Comparison of ENCODE assay signal across 8 mouse cellular contexts in the genomic region with DNA sequence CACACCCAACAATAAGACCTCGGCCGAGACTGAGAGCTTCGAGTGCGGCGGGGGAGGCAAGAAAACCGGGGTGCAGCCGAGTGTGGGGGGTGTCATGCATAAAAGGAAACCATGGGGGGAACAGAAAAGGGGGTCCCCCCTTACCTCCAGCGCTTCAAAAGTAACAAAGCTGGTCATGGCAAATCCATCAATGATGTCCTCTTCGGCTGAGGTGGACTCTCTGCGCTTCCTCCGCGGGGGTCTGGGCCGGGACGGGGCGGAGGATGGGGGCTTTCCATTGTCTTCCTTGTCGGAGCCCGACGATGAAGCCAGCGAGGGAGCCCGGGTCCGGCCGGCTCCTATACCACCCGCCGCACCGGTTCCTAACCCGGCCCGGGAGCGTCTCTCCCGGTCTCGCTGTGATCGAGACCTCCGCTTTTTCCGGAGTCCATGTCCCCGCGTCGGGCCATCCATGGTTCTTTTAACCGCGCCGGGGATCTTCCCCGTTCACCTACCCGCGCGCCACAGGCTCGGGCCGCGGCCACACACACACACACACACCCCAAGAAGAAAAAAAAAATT. TPM values are rescaled to one million over a fixed set of nuclear protein-coding genes. Genes with fewer than 3 reads are reported as not detected.
DNase-seq lines count a peak whose midpoint lies in the region; ATAC-seq lines count a peak whose summit lies in the region.

No protein-coding gene starts in this region.

- no peaks in the 10 kb centered on the region for H3K36me3 ChIP-seq in forebrain, embryonic 15.5 days
- H3K36me3 ChIP-seq in hindbrain, embryonic 14.5 days (replicated peaks; ENCODE audit: control insufficient read depth, insufficient read depth): no peaks in the 10 kb centered on the region
- H3K36me3 ChIP-seq in neural tube, embryonic 14.5 days (ENCODE audit: control insufficient read depth, insufficient read depth, low read length): no peaks in the 10 kb centered on the region

- peak overlapping the region; percentile 59 for H3K4me3 ChIP-seq in brown adipose tissue, adult 24 weeks (ENCODE audit: insufficient read depth, low read depth, low read length)
- H3K4me3 ChIP-seq in forebrain, embryonic 15.5 days: peak overlapping the region; percentile 82
- H3K4me3 ChIP-seq in hindbrain, embryonic 14.5 days (replicated peaks; ENCODE audit: low read length): peak overlapping the region; percentile 92
- peak overlapping the region; percentile 82 for H3K4me3 ChIP-seq in neural tube, embryonic 14.5 days (ENCODE audit: low read depth, low read length)

- H3K4me1 ChIP-seq in brown adipose tissue, adult 24 weeks (ENCODE audit: control insufficient read depth, insufficient read depth, insufficient read length, low read length): no peaks in the 10 kb centered on the region; the same call in 1 of the 2 replicates
- H3K4me1 ChIP-seq in forebrain, embryonic 15.5 days: peaks cover 59% of the 10 kb centered on the region
- peaks cover 26% of the 10 kb centered on the region for H3K4me1 ChIP-seq in hindbrain, embryonic 14.5 days (replicated peaks; ENCODE audit: control insufficient read depth, insufficient read depth, low read length)
- peaks cover 15% of the 10 kb centered on the region for H3K4me1 ChIP-seq in neural tube, embryonic 14.5 days (ENCODE audit: control insufficient read depth, insufficient read depth, low read length)

- H3K9ac ChIP-seq in forebrain, embryonic 15.5 days (replicated peaks): peak overlapping the region; percentile 98
- peak overlapping the region; percentile 97 for H3K9ac ChIP-seq in hindbrain, embryonic 14.5 days
- peak overlapping the region; percentile 89 for H3K9ac ChIP-seq in neural tube, embryonic 14.5 days (replicated peaks; ENCODE audit: low read depth, low read length)

- under 1% methylated on average over 46 of the region's 46 CpGs for WGBS in forebrain, embryonic 15.5 days
- 1% methylated on average over 46 of the region's 46 CpGs for WGBS in hindbrain, embryonic 14.5 days
- under 1% methylated on average over 46 of the region's 46 CpGs for WGBS in neural tube, embryonic 14.5 days

- H3K9me3 ChIP-seq in forebrain, embryonic 15.5 days: no peaks in the 10 kb centered on the region
- H3K9me3 ChIP-seq in hindbrain, embryonic 14.5 days (ENCODE audit: control insufficient read depth, low read length): no peaks in the 10 kb centered on the region
- no peaks in the 10 kb centered on the region for H3K9me3 ChIP-seq in neural tube, embryonic 14.5 days (ENCODE audit: control insufficient read depth, low read length)

- no peak overlapping the region for H3K27ac ChIP-seq in brown adipose tissue, adult 24 weeks (replicated peaks; ENCODE audit: low read depth, low read length)
- peak overlapping the region; percentile 93 for H3K27ac ChIP-seq in forebrain, embryonic 15.5 days (replicated peaks)
- peak overlapping the region; percentile 91 for H3K27ac ChIP-seq in hindbrain, embryonic 14.5 days
- peak overlapping the region; percentile 87 for H3K27ac ChIP-seq in neural tube, embryonic 14.5 days (ENCODE audit: low read depth, low read length)

- H3K4me2 ChIP-seq in forebrain, embryonic 15.5 days (replicated peaks): peak overlapping the region; percentile 92
- peak overlapping the region; percentile 85 for H3K4me2 ChIP-seq in hindbrain, embryonic 14.5 days (replicated peaks)
- peak overlapping the region; percentile 62 for H3K4me2 ChIP-seq in neural tube, embryonic 14.5 days (ENCODE audit: low read depth, low read length)

- no peaks in the 10 kb centered on the region for H3K27me3 ChIP-seq in forebrain, embryonic 15.5 days
- H3K27me3 ChIP-seq in hindbrain, embryonic 14.5 days (ENCODE audit: control insufficient read depth, insufficient read depth, low read length): no peaks in the 10 kb centered on the region
- no peaks in the 10 kb centered on the region for H3K27me3 ChIP-seq in neural tube, embryonic 14.5 days (ENCODE audit: control insufficient read depth, insufficient read depth, low read length)

- no peak for ATAC-seq in forebrain, embryonic 15.5 days (replicated peaks)
- ATAC-seq in hindbrain, embryonic 14.5 days (ENCODE audit: low FRiP score): no peak
- peak; percentile 22 for ATAC-seq in neural tube, embryonic 14.5 days (ENCODE audit: low read depth)
- no peak for ATAC-seq in monocyte, adult 5-6 weeks (replicated peaks; ENCODE audit: insufficient number of reproducible peaks, low FRiP score, low TSS enrichment, poor library complexity, severe bottlenecking)

- DNase-seq in left cerebral cortex, adult 18-20 months (ENCODE audit: low spot score in 2 of 2): peak; percentile 21 to 25
- no peak for DNase-seq in left cerebral cortex, adult 11 months (ENCODE audit: low spot score)
- peak; percentile 36 for DNase-seq in hindbrain, embryonic 14.5 days (ENCODE audit: low spot score)
- DNase-seq in liver: peak; percentile 8

RNA-seq across cellular contexts. Expression of a gene that starts 1.7 kb away (rescaled TPM):
- total RNA-seq in left cerebral cortex, adult 18-20 months (2021): 100 to 1,000 TPM; 101 to 109 TPM
- 1.8 and 2.4 TPM in 2 replicates for polyA plus RNA-seq in brown adipose tissue, adult 24 weeks (2012; ENCODE audit: insufficient read depth, insufficient read length, missing spikeins)
- polyA plus RNA-seq in forebrain, embryonic 15.5 days (2015; fragmentation: Nextera tagmentation; extraction: Ambion mirVana): 94.3 and 105 TPM in 2 replicates
- 53.3 and 61.8 TPM in 2 replicates for polyA plus RNA-seq in hindbrain, embryonic 14.5 days (2014; fragmentation: Nextera tagmentation; extraction: Ambion mirVana)
- 82.5 and 87.8 TPM in 2 replicates for polyA plus RNA-seq in neural tube, embryonic 14.5 days (2014; fragmentation: Nextera tagmentation; extraction: Ambion mirVana)
- not detected in 3 replicates for total RNA-seq in monocyte, adult 5-6 weeks (2017)

Comparison
In these comparisons a context has a peak if more than half of its experiments do, and no peak if none do; other contexts are left out.
1. RNA of a gene that starts 1.7 kb away (polyA plus RNA-seq): 94.3 to 105 TPM in forebrain, embryonic 15.5 days, 82.5 to 87.8 TPM in neural tube, embryonic 14.5 days and 53.3 to 61.8 TPM in hindbrain, embryonic 14.5 days; 1.8 to 2.4 TPM in brown adipose tissue, adult 24 weeks; every median in the first group is over 10 times any median in the second.
2. Peak in every context shown above with its lines, with median percentiles within 50 percentile points of each other: H3K4me3 ChIP-seq, H3K4me2 ChIP-seq and H3K9ac ChIP-seq.